Mouse (Mus musculus): Measurements from ENCODE around the gene Psg19. TPM values are rescaled to one million over a fixed set of nuclear protein-coding genes. Genes with fewer than 3 reads are reported as not detected.

Gene Psg19
- total RNA-seq (2023) = not detected in 4 replicates

DNA sequence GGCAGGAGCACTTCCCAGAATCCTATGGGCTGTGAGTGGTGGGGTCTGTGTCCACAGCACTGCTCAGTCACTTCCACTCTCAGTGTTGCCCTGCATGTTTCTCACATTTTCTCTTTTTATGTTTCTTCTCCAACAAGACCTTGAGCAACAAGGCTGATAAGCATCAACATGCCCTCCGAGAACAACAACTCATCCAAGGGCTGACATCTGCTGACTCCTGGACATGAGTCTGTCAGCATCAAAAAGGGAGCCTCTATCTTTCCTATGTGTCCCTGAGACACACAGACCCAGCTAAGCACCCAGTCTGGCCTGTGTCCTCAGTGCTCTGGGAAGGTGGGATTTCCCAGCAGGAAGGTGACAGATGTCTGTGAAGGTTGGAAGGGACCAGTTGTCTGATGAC lies at the start of gene Psg19:
Gene Psg19, minus strand, starts transcription at position 101 of the 400 bp plus-strand sequence.

GRCm38 (mm10) chr7:18839865-18840264 lies 41.5 kb upstream of the Psg19 start, which contains the start of gene Mill2:
Gene Mill2, plus strand, starts transcription at chr7:18839966.

DNA sequence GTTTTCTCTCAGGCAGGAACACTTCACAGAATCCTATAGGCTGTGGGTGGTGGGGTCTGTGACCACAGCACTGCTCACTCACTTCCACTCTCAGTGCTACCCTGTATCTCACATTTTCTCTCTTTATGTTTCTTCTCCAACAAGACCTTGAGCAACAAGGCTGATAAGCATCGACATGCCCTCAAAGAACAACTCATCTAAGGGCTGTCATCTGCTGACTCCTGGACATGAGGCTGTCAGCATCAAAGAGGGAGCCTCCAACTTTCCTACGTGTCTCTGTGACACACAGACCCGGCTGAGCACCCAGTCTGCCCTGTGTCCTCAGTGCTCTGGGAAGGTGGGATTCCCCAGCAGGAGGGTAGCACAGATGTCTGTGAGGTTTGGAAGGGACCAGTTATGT lies 23.2 kb upstream of the Psg19 start, which contains the start of gene Psg17:
Gene Psg17, minus strand, starts transcription at position 101 of the 400 bp plus-strand sequence.

Other genes with a start within 250 kb of the Psg19 start
- gene Psg27, start 231.2 kb downstream of the Psg19 start, total RNA-seq (2023) = not detected in 4 replicates
- not detected in 4 replicates for gene Psg23, start 182.0 kb downstream of the Psg19 start, total RNA-seq (2023)
- gene Psg21, start 141.8 kb downstream of the Psg19 start, total RNA-seq (2023) = not detected in 4 replicates
- gene Psg20, start 112.3 kb downstream of the Psg19 start, total RNA-seq (2023) = not detected in 4 replicates
- not detected in 4 replicates for gene Psg22, start 80.4 kb downstream of the Psg19 start, total RNA-seq (2023)
- not detected in 4 replicates for gene Psg17, start 23.1 kb upstream of the Psg19 start, total RNA-seq (2023)
- gene Mill2, start 41.4 kb upstream of the Psg19 start, total RNA-seq (2023) = not detected in 4 replicates
- 16.9 to 20.3 TPM (median 17.7 TPM) in 4 replicates for gene Pglyrp1, start 72.8 kb upstream of the Psg19 start, total RNA-seq (2023)
- 16.0 to 24.2 TPM (median 21.6 TPM) in 4 replicates for gene Ccdc61, start 111.9 kb upstream of the Psg19 start, total RNA-seq (2023)
- gene Nova2, start 127.4 kb upstream of the Psg19 start, total RNA-seq (2023) = not detected in 4 replicates
- not detected in 4 replicates for gene Nanos2, start 188.9 kb upstream of the Psg19 start, total RNA-seq (2023)
- gene Mypop, start 192.7 kb upstream of the Psg19 start, total RNA-seq (2023) = 1.2 to 2.3 TPM (median 1.8 TPM) in 4 replicates
- gene Irf2bp1, start 205.5 kb upstream of the Psg19 start, total RNA-seq (2023) = 26.8 to 30.9 TPM (median 29.4 TPM) in 4 replicates
- gene Foxa3, start 225.0 kb upstream of the Psg19 start, total RNA-seq (2023) = not detected in 4 replicates
- gene Sympk, start 225.9 kb upstream of the Psg19 start, total RNA-seq (2023) = 91.9 to 110 TPM (median 103 TPM) in 4 replicates

All from B cell, adult 62 days (primary cell).